Mouse (Mus musculus) lung, postnatal 25 days (tissue): Measurements from ENCODE around the gene Tank.
A peak's percentile ranks its signal among the peaks of the same experiment; 100 is the strongest.

Experiments
- DNase-seq: peaks from one replicate; pipeline ENCODE4 v3.0.0; 2022; ENCODE audit warnings: low spot score

Tank gene

GRCm38 (mm10) chr2:61578433-61578832, at the start of gene Tank:
Tank (plus strand) TSS chr2:61578585.
- DNase-seq, result peak; percentile 38

GRCm38 (mm10) chr2:61532326-61532725, 46.1 kb upstream of the Tank start:
- DNase-seq, result peak; percentile 14

GRCm38 (mm10) chr2:61533131-61533530, 45.3 kb upstream of the Tank start:
- peak; percentile 39 for DNase-seq

GRCm38 (mm10) chr2:61536901-61537300, 41.5 kb upstream of the Tank start:
- no peak for DNase-seq

- DNase-seq, result no peak
Observed at GRCm38 (mm10) chr2:61539378-61539777, 39.0 kb upstream of the Tank start.

GRCm38 (mm10) chr2:61542426-61542825, 36.0 kb upstream of the Tank start:
- no peak for DNase-seq

- DNase-seq, result no peak
Observed at GRCm38 (mm10) chr2:61545666-61546065, 32.7 kb upstream of the Tank start.

GRCm38 (mm10) chr2:61548021-61548420, 30.4 kb upstream of the Tank start:
- DNase-seq, result no peak

GRCm38 (mm10) chr2:61551680-61552079, 26.7 kb upstream of the Tank start:
- DNase-seq, result no peak

GRCm38 (mm10) chr2:61555367-61555766, 23.0 kb upstream of the Tank start:
- no peak for DNase-seq

GRCm38 (mm10) chr2:61555825-61556224, 22.6 kb upstream of the Tank start:
- DNase-seq, result no peak

- DNase-seq, result peak; percentile 50
Observed at GRCm38 (mm10) chr2:61556639-61557038, 21.7 kb upstream of the Tank start.

GRCm38 (mm10) chr2:61557848-61558471, 20.4 kb upstream of the Tank start:
- DNase-seq, result no peak

- no peak for DNase-seq
Observed at GRCm38 (mm10) chr2:61561058-61561457, 17.3 kb upstream of the Tank start.

- no peak for DNase-seq
Observed at GRCm38 (mm10) chr2:61563202-61563601, 15.2 kb upstream of the Tank start.

- peak; percentile 37 for DNase-seq
Observed at GRCm38 (mm10) chr2:61567045-61567783, 11.2 kb upstream of the Tank start.

- DNase-seq, result peak; percentile 70
Observed at GRCm38 (mm10) chr2:61569181-61569580, 9.2 kb upstream of the Tank start.

GRCm38 (mm10) chr2:61571343-61571955, 6.9 kb upstream of the Tank start:
- DNase-seq, result no peak

- DNase-seq, result no peak
Observed at GRCm38 (mm10) chr2:61576497-61576896, 1.9 kb upstream of the Tank start.

- no peak for DNase-seq
Observed at GRCm38 (mm10) chr2:61576928-61577695, 1.3 kb upstream of the Tank start.

- peak; percentile 14 for DNase-seq
Observed at GRCm38 (mm10) chr2:61577696-61578062, 706 bp upstream of the Tank start.

GRCm38 (mm10) chr2:61579501-61579990, 1.2 kb downstream of the Tank start:
- DNase-seq, result no peak
